Mouse (Mus musculus) kidney, adult 2 months (tissue): ENCODE measurements at regions not wholly inside any gene's neighbourhood (a gene's known extent, or its start where the extent isn't known, plus 50 kb on each side); places are given as distances from the start of the nearest gene placed in this dataset.

Experiments used
- CTCF ChIP-seq: fragments of 200-500 bp; conservative IDR thresholded peaks from 2 replicates; pipeline ENCODE4 v1.5.1; 2011; ENCODE audit warnings: low read depth, mild to moderate bottlenecking, control low read depth, low read length, moderate library complexity, mixed read lengths; ENCODE audit not compliant: insufficient read depth, insufficient read length
- POLR2A ChIP-seq: fragments of 200-500 bp; IDR thresholded peaks from one replicate; pipeline ENCODE4 v1.6.1; 2011; ENCODE audit warnings: low read depth, low read length, control low read depth

DNA sequence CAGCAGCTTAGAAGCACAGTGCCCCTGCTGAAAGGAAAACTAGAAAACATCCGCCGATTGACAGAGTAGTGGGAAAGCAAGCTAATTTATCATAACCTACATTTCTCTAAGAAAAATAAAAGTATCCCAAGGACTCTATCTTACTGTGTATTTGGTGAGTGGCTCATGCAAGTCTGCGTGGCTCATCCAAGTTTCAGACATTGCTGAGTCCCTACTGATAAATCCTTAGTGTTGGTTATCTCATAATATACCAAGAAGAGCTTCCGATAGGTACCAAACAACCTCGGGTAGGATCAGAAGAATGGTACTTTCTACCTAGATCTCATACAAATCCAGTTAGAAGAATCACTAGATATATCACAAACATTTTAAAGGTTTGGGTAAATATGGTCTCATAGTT, 183.6 kb upstream of the Tusc1 start:
- TF ChIP-seq CTCF (no peak), POLR2A (no peak)
